Comparison of ENCODE assay signal across 16 mouse cellular contexts in genomic region chr12:14275265-14275664, GRCm38 (mm10).
"Had no signal": no experiment of that assay in that cellular context is flagged by ENCODE, and none has a peak within 500 bp of the region (broad histone marks: within the 10 kb centered on the region; RNA-seq: fewer than 3 reads in every experiment).

No protein-coding gene starts in this region.

- DNase-seq: retina, postnatal 1 day; right cerebral cortex, adult 18-20 months; right cerebral cortex, postnatal 14 days; right cerebral cortex, postnatal 25 days; spleen, adult 18-20 months; thymus, adult 18-20 months; thymus, adult 2 months; thymus, postnatal 14 days; thymus, postnatal 25 days; thymus, postnatal 36 days; thymus, postnatal 4 days had no signal

- H3K27ac ChIP-seq: neural tube, embryonic 12.5 days; neural tube, embryonic 13.5 days; neural tube, embryonic 15.5 days; stomach, embryonic 15.5 days; stomach, postnatal 0 days had no signal

- H3K4me3 ChIP-seq: neural tube, embryonic 12.5 days; neural tube, embryonic 13.5 days; neural tube, embryonic 15.5 days; stomach, embryonic 15.5 days had no signal

- H3K4me2 ChIP-seq: neural tube, embryonic 12.5 days; neural tube, embryonic 13.5 days; neural tube, embryonic 15.5 days; stomach, embryonic 15.5 days had no signal

- H3K4me1 ChIP-seq: neural tube, embryonic 12.5 days; neural tube, embryonic 15.5 days; stomach, embryonic 15.5 days had no signal

- H3K27me3 ChIP-seq: neural tube, embryonic 12.5 days; neural tube, embryonic 13.5 days; neural tube, embryonic 15.5 days; stomach, embryonic 15.5 days had no signal

- H3K9ac ChIP-seq: neural tube, embryonic 12.5 days; neural tube, embryonic 13.5 days; neural tube, embryonic 15.5 days; stomach, embryonic 15.5 days had no signal

- H3K9me3 ChIP-seq: neural tube, embryonic 12.5 days; neural tube, embryonic 13.5 days; neural tube, embryonic 15.5 days; stomach, embryonic 15.5 days had no signal

- H3K36me3 ChIP-seq: neural tube, embryonic 12.5 days; neural tube, embryonic 13.5 days; neural tube, embryonic 15.5 days; stomach, embryonic 15.5 days had no signal
